Mouse (Mus musculus): ENCODE results near the gene Atp6v1a. TPM values are rescaled to one million over a fixed set of nuclear protein-coding genes. Genes with fewer than 3 reads are reported as not detected.

The Atp6v1a gene
- polyA plus RNA-seq, 1 experiment from 2014 or later = 87.3 TPM

DNA sequence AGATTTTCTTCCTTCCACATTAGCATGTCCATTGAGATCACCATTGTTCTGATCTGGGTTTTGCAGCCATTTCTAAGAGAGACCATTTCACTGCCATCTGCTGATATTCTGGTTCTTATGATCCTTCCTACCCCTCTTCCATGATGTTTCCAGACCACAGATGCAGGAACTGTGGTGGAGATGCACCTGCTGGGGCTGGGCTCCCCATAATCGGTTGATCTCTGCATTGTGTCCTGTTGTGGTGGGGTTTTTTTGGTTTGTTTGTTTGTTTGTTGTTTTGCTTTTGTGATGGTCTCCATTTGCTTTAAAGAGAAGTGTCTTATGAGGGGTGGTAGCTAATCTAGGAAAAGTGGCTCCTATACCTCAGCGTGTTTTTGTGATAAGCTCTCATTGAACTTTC is 37.0 kb upstream of the Atp6v1a start:
- no peak overlapping the region for H3K4me3 ChIP-seq (ENCODE audit: low read depth, low read length)
- peaks cover 12% of the 10 kb centered on the region for H3K4me1 ChIP-seq (ENCODE audit: insufficient read depth, low read depth, low read length)
- H3K9me3 ChIP-seq (ENCODE audit: low read length) = no peaks in the 10 kb centered on the region
- no peak for TF ChIP-seq EP300 (IDR thresholded peaks at IDR 0.05)
- TF ChIP-seq CTCF (IDR thresholded peaks at IDR 0.05) = no peak
- H3K36me3 ChIP-seq (ENCODE audit: insufficient read depth, low read length) = no peaks in the 10 kb centered on the region
- 89% methylated on average over 2 of the region's 2 CpGs for WGBS
- ATAC-seq (no peak), DNase-seq (ENCODE audit: low spot score) (no peak)
- H3K27ac ChIP-seq (ENCODE audit: low read length) = no peak overlapping the region
- H3K9ac ChIP-seq (replicated peaks; ENCODE audit: low read depth) = no peak overlapping the region
- H3K4me2 ChIP-seq (replicated peaks; ENCODE audit: low read depth, low read length) = no peak overlapping the region
- no peaks in the 10 kb centered on the region for H3K27me3 ChIP-seq (replicated peaks; ENCODE audit: insufficient read depth, low read length)

DNA sequence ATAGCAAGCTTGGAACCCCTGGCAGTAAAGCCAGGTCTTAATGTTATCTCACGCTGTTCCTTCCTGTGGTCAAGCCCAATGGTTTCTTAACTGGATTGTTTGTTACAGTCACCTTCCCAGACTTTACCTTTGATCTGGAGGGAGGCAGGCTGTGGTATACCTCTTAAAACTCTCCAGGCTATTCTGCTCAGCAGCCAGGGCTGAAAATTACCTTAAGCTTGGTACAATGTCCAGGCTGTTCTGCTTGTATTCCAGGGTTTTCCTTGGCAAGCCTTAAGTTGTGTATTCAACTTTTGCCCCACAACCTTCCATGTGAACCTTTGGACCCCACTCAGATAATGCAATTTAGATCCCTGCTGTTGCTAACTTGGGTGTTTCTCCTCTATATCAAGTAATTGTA is 35.5 kb upstream of the Atp6v1a start:
- H3K4me3 ChIP-seq (ENCODE audit: low read depth, low read length) = no peak overlapping the region
- no peak overlapping the region for H3K27ac ChIP-seq (ENCODE audit: low read length)
- 60% methylated on average over 1 of the region's 1 CpGs for WGBS
- no peaks in the 10 kb centered on the region for H3K36me3 ChIP-seq (ENCODE audit: insufficient read depth, low read length)
- DNase-seq (ENCODE audit: low spot score) (no peak), ATAC-seq (no peak)
- no peaks in the 10 kb centered on the region for H3K9me3 ChIP-seq (ENCODE audit: low read length)
- 0 out of 2 replicates have a peak overlapping the region, but pooled peaks have one; percentile 12 for H3K9ac ChIP-seq (replicated peaks; ENCODE audit: low read depth)
- no peak overlapping the region for H3K4me2 ChIP-seq (replicated peaks; ENCODE audit: low read depth, low read length)
- H3K27me3 ChIP-seq (replicated peaks; ENCODE audit: insufficient read depth, low read length) = no peaks in the 10 kb centered on the region
- no peak for TF ChIP-seq EP300 (IDR thresholded peaks at IDR 0.05)
- no peak for TF ChIP-seq CTCF (IDR thresholded peaks at IDR 0.05)
- peaks cover 12% of the 10 kb centered on the region for H3K4me1 ChIP-seq (ENCODE audit: insufficient read depth, low read depth, low read length)

DNA sequence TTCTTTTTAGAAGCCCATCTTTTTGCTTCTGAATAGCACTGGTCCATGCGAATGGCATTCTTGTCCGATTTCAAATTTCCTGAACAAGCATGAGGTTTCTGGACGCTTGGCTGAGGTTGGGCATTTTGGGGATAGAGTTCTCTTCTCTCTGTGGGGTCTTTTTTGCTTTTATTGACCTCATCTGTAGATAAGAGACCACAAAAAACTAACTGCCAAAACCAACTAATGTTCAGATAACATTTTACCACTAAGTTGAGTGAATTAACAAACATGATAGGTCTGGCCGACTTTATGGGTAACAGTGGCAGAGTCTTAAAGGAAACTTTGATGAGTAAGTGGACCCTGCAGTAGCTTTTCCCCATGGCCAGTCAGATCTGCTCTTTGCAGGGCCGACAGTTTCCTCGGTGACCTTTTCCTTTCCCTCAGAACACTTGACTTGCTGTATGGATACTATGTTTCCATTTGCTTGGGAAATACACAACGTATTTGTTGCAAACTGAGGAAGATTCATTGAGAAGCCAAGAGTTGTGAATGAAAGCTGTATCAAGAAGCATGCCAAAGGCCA is 34.5 kb upstream of the Atp6v1a start:
- WGBS = 9% methylated on average over 7 of the region's 7 CpGs
- ATAC-seq = no peak
- H3K4me3 ChIP-seq (ENCODE audit: low read depth, low read length) = peak overlapping the region; percentile 96
- no peaks in the 10 kb centered on the region for H3K36me3 ChIP-seq (ENCODE audit: insufficient read depth, low read length)
- no peaks in the 10 kb centered on the region for H3K27me3 ChIP-seq (replicated peaks; ENCODE audit: insufficient read depth, low read length)
- H3K4me1 ChIP-seq (ENCODE audit: insufficient read depth, low read depth, low read length) = peaks cover 12% of the 10 kb centered on the region
- H3K4me2 ChIP-seq (replicated peaks; ENCODE audit: low read depth, low read length) = peak overlapping the region; percentile 72
- H3K9me3 ChIP-seq (ENCODE audit: low read length) = no peaks in the 10 kb centered on the region
- peak overlapping the region; percentile 79 for H3K9ac ChIP-seq (replicated peaks; ENCODE audit: low read depth)
- DNase-seq (ENCODE audit: low spot score) = peak; percentile 13
- no peak for TF ChIP-seq EP300 (IDR thresholded peaks at IDR 0.05)
- no peak for TF ChIP-seq CTCF (IDR thresholded peaks at IDR 0.05)
- H3K27ac ChIP-seq (ENCODE audit: low read length) = peak overlapping the region; percentile 97

DNA sequence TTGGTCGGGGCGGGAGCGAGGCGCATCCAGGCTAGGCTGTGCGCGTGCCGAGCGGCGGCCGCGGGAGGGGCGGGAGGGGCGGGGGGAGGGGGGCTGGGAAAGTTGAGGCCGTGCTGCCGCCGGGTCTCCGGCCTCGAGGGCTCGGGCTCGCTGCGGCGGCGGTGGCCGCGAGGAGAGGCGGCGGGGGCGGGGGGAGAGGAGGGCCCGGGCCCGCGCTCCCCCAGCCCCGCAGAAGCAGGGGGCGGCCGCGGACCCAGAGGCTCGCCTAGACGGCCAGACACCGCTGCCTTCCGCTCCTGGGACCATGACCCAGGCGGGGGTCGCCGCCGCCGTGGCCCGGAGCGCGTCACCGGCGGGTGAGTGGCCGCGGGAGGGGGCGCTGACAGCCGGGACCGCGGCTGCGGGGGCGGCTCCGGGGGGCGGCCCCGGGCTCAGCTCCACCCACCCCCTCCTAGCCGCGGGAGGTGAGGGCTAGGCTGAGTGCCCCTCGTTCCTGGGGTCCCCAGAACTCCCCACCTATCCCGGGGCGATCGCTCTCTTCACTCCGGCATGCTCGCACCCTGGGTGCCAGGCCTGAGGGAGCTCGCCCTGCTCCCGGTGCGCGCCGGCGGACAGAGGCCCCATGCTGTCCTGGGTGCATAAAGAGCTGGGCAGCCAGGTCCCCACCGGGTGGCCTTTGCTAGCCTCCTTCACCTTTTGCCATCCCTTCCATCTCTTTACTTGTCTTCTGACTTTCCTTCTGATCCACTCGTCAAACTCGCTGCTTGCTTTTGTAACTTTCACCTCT is 33.8 kb upstream of the Atp6v1a start, which contains the start of gene Usf3:
TSS of gene Usf3 (plus strand) at position 92 of the 787 bp plus-strand sequence.
- TF ChIP-seq CTCF (IDR thresholded peaks at IDR 0.05) (no peak), EP300 (IDR thresholded peaks at IDR 0.05) (no peak)
- peak within 1 kb of the TSS; percentile 97 for H3K27ac ChIP-seq (ENCODE audit: low read length)
- ATAC-seq (peak; percentile 58), DNase-seq (ENCODE audit: low spot score) (peak; percentile 55)
- H3K4me2 ChIP-seq (replicated peaks; ENCODE audit: low read depth, low read length) = peak within 1 kb of the TSS; percentile 72
- H3K4me3 ChIP-seq (ENCODE audit: low read depth, low read length) = peak within 1 kb of the TSS; percentile 96
- no peaks in the 10 kb centered on the region for H3K27me3 ChIP-seq (replicated peaks; ENCODE audit: insufficient read depth, low read length)
- no peaks in the 10 kb centered on the region for H3K9me3 ChIP-seq (ENCODE audit: low read length)
- H3K9ac ChIP-seq (replicated peaks; ENCODE audit: low read depth) = peak within 1 kb of the TSS; percentile 79
- WGBS = under 1% methylated on average over 42 of the region's 77 CpGs
- peaks cover 12% of the 10 kb centered on the region for H3K4me1 ChIP-seq (ENCODE audit: insufficient read depth, low read depth, low read length)
- no peaks in the 10 kb centered on the region for H3K36me3 ChIP-seq (ENCODE audit: insufficient read depth, low read length)

DNA sequence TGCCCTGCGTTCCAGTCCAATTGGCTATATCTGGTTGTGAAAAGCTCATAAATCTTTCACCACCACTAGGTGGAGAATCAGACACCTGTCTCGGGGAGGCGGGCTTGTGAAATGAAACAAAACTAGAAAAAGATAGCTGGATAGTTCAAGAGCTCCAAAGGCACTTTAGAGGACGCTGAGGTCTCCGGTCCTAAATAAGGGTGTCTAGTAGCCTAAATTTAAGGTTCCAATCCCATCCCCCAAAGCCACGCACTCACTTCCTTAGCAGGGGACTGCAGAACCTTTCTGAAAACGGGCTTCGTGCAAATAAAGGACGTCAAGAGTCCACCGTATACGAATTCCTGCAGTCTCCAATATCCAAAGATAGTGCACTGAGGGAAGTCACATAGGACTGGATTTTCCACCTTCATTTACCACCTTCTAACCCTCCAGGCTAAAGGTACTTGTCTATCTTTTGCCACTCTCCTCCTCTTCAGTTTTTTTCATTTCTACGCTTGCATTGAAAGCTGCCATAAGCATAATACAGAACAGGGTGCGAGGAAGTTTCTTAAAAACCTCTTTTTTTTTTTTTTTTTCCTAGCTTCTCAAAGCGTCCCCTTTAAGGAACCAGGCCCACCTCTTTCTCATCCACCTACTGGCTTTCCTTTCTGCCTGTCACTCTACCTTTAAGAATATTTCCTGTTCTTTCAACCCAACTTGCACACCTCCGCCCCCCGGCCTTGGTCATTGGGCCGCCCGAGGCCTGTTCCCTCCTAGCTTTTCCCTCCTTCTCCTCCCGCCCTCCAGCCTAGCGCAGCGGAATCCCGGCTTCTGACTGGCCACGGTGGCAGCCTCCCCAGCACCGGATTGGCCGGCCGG is 33.0 kb upstream of the Atp6v1a start:
- peak overlapping the region; percentile 72 for H3K4me2 ChIP-seq (replicated peaks; ENCODE audit: low read depth, low read length)
- peak overlapping the region; percentile 96 for H3K4me3 ChIP-seq (ENCODE audit: low read depth, low read length)
- H3K9ac ChIP-seq (replicated peaks; ENCODE audit: low read depth) = peak overlapping the region; percentile 79; the same call in 1 of the 2 replicates
- DNase-seq (ENCODE audit: low spot score) (peak; percentile 100), ATAC-seq (peak; percentile 100)
- H3K36me3 ChIP-seq (ENCODE audit: insufficient read depth, low read length) = no peaks in the 10 kb centered on the region
- H3K27ac ChIP-seq (ENCODE audit: low read length) = peak overlapping the region; percentile 97
- peaks cover 12% of the 10 kb centered on the region for H3K4me1 ChIP-seq (ENCODE audit: insufficient read depth, low read depth, low read length)
- WGBS = under 1% methylated on average over 26 of the region's 26 CpGs
- TF ChIP-seq EP300 (IDR thresholded peaks at IDR 0.05) = peak; percentile 39; the same call in 1 of the 2 replicates
- peak; percentile 63 for TF ChIP-seq CTCF (IDR thresholded peaks at IDR 0.05)
- H3K9me3 ChIP-seq (ENCODE audit: low read length) = no peaks in the 10 kb centered on the region
- H3K27me3 ChIP-seq (replicated peaks; ENCODE audit: insufficient read depth, low read length) = no peaks in the 10 kb centered on the region

DNA sequence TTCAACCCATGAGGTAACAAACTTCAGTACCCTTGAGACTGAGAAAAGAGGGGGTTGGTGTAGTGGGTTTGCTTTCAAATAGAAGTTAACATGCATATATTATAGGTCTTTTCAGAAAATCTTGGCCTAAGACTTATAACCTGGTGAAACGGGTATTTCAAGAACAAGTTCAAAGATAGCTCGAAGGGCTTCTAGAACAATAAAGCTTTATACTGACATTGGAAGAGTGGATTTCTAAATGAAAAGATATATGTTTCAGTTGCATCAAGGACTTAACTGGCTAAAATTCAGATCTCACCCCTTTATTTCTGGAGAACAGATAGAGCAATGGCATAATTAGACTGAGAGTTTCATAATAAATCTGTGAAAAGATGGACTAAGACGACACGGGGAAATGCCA is 29.5 kb upstream of the Atp6v1a start:
- Histone ChIP-seq H3K4me3 (ENCODE audit: low read depth, low read length) (no peak overlapping the region), H3K9me3 (ENCODE audit: low read length) (no peaks in the 10 kb centered on the region), H3K9ac (replicated peaks; ENCODE audit: low read depth) (no peak overlapping the region), H3K4me1 (ENCODE audit: insufficient read depth, low read depth, low read length) (peaks cover under 1% of the 10 kb centered on the region; the same call in 1 of the 2 replicates), H3K36me3 (ENCODE audit: insufficient read depth, low read length) (no peaks in the 10 kb centered on the region), H3K4me2 (replicated peaks; ENCODE audit: low read depth, low read length) (no peak overlapping the region), H3K27ac (ENCODE audit: low read length) (no peak overlapping the region), H3K27me3 (replicated peaks; ENCODE audit: insufficient read depth, low read length) (no peaks in the 10 kb centered on the region)
- DNase-seq (ENCODE audit: low spot score) (no peak), ATAC-seq (no peak)
- TF ChIP-seq EP300 (IDR thresholded peaks at IDR 0.05) = no peak
- no peak for TF ChIP-seq CTCF (IDR thresholded peaks at IDR 0.05)
- 55% methylated on average over 4 of the region's 4 CpGs for WGBS
